Mouse (Mus musculus) forelimb bud, embryonic 11.5 days (tissue): ENCODE measurements around the gene Hrk.
A peak's percentile ranks its signal among the peaks of the same experiment; 100 is the strongest.

Source experiments
- DNase-seq: peaks from one replicate; pipeline ENCODE4 v3.0.0-alpha.2; 2012; ENCODE audit warnings: low read depth, low spot score

Gene Hrk

GRCm38 (mm10) chr5:118164581-118164980 lies at the start of gene Hrk:
TSS of gene Hrk (plus strand) at chr5:118164648.
- no peak for DNase-seq

DNA sequence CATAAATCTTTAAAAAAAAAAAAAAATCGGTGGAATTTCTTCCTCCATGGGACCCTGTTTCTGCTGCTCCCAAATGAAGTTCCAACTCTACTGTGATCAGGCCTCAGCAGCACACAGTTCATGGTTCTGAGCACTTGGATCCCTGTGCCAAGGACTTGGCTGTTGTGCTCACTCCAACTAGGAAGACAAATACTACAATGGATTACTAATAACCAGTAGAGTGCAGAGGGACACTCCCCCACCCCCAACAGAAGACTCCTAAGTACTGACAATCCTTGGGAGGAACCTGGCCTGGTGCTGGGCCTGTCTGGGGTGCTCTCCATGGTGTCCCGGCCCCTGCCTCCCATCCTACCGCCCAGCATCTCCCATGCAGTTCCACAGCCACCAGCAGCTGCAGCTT lies 46.1 kb upstream of the Hrk start:
- DNase-seq, result no peak

GRCm38 (mm10) chr5:118118922-118119321 lies 45.5 kb upstream of the Hrk start:
- no peak for DNase-seq

- DNase-seq, result no peak
These were observed 43.8 kb upstream of the Hrk start for GRCm38 (mm10) chr5:118120670-118121069.

- DNase-seq, result no peak
These were observed 42.5 kb upstream of the Hrk start for GRCm38 (mm10) chr5:118121928-118122327.

- no peak for DNase-seq
These were observed 41.4 kb upstream of the Hrk start for GRCm38 (mm10) chr5:118123096-118123495.

GRCm38 (mm10) chr5:118126671-118127070 lies 37.8 kb upstream of the Hrk start:
- DNase-seq, result no peak

- no peak for DNase-seq
These were observed 36.2 kb upstream of the Hrk start for GRCm38 (mm10) chr5:118128208-118128607.

DNA sequence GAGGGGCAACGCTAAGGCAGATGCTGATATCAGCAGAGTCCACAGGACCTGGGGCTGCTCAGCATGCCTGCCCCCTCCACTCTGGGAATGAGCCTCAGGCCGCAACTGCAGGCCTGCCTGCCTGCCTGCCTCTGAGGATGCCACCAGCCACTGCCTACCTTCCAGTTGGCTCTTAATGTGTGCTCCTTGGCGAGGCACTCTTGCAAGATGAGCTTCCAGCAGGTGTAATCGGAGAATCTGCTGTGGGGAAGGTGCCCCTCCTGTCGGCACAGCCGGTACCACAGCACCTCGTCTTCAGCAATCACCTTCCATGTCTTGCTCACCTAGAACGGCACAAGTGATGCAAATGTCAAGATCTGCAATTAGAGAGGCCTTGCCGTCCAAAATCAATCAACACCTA lies 35.8 kb upstream of the Hrk start:
- no peak for DNase-seq

- no peak for DNase-seq
These were observed 28.1 kb upstream of the Hrk start for GRCm38 (mm10) chr5:118136391-118136790.

GRCm38 (mm10) chr5:118139630-118140029 lies 24.8 kb upstream of the Hrk start:
- no peak for DNase-seq

DNA sequence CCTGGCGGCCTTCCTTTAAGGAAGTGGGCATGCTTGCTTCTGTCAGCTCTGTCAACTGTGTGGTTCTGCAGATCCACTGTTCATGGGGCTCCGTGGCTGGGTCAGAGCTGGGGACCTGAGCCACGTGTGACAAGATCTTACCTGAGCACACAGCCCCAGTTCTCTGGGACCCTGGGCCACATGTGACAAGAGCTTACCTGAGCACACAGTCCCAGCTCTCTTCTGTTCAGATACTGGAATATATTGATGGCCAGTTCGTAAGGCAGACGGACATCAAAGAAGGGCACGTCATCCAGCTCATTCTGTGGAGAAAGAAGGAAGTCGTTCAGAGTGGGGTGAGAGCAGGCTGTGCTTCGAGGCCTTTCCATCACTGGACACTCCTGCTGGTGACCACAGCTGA lies 22.0 kb upstream of the Hrk start:
- DNase-seq, result no peak

DNA sequence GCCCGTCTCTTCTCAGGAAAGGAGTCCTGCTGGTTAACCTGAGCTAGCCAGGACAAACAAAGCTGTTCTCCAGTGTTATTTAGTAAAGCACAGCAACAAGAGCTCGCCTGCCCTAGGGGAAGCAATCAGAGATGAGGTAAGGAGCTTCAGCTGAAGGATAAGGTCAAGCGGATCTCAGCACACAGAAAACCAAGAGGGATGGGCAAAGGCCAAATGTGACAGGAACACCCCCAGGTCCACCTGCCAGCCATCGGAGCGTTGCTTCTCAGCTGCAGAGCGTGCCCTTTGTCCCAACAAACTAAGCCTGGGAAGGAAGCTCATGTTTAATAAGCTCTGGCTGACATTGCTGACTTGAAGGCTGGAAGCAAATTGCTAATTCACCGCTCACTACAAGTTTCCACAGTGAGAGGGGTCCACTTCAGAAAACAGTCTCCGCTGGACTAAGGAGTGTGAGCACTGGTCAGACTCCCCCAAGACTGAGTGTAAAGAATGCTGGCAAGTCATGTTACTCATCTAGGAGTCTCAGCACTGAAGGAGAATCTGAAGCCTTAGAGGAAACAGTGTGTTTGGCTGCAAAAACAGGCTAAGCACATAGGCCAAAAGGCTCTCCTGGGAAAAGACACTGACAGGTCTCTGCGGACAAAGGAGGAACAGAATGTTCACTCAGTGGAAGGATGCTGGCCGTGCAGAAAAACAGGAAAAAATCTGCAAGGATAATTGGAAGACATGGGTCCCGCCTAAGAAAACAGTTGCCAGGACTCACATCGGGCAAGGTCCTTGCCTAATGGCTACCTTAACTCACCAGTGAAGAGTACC lies 21.0 kb upstream of the Hrk start:
- DNase-seq, result no peak

GRCm38 (mm10) chr5:118144327-118144726 lies 20.1 kb upstream of the Hrk start:
- no peak for DNase-seq

DNA sequence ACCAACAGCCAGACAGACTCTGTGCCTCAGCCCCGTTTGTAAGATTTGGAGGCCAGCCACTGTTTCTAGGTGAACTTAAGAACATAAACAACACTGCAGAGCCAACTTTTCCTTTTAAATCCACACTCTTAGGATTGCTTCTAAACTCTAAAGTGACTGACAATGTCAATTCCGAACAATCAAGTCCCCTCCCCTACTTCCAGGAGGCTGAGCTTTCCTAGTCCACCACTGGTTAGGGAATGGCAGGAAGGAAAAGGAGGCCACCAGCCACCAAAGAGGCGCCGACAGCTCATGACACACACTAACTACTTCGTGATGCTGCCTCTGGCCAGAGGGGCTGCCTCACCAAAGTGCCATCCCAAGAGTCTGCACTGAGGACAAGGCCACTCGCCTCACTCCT lies 19.7 kb upstream of the Hrk start:
- DNase-seq, result no peak

DNA sequence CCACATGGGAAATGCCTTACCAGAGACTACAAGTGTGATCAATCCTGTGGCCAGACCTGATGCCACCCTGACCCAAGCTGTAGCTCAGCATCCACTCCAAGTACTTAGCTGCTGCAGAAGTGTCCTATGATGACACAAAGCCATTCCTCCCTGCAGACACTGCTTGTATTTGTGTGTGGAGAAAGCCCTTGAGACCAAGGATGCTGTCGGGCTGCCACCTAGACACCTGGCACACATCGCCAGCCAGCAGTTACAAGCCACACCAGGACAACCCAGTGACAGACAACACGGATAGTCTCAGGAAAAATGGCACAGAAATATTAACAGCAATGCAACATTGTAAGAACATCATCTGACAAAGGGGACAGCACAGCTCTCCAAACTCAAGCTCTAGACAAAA lies 19.0 kb upstream of the Hrk start:
- no peak for DNase-seq

- no peak for DNase-seq
These were observed 18.3 kb upstream of the Hrk start for GRCm38 (mm10) chr5:118145999-118146679.

- no peak for DNase-seq
These were observed 17.2 kb upstream of the Hrk start for GRCm38 (mm10) chr5:118147264-118147663.

GRCm38 (mm10) chr5:118149711-118150110 lies 14.7 kb upstream of the Hrk start:
- DNase-seq, result no peak

GRCm38 (mm10) chr5:118154839-118155564 lies 9.4 kb upstream of the Hrk start, which contains the start of gene Fbxw8:
TSS of gene Fbxw8 (minus strand) at chr5:118155464.
- peak; percentile 88 for DNase-seq

DNA sequence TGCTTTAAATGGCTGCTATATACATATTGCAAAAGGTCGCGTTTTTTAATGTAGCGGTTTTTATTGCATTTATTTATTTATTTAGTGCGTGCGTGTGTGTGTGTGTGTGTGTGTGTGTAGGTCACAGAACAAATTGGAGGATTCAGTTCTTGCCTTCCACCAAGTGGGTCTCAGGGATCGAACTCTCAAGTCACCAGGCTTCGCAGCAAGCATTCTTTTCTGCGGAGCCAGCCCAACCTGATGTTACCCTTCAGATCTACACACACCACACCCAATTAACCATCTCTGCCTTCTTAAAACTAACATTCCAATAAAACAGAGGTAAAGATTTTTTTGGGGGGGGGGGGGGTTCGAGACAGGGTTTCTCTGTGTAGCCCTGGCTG lies 8.9 kb upstream of the Hrk start:
- DNase-seq, result no peak

GRCm38 (mm10) chr5:118156976-118157375 lies 7.5 kb upstream of the Hrk start:
- no peak for DNase-seq
